Mouse (Mus musculus) E14TG2a.4 (cell line): ENCODE data around the gene Tnr.

Experiments used
- CTCF ChIP-seq: conservative IDR thresholded peaks from 2 replicates; pipeline ENCODE4 v1.5.1; 2014; ENCODE audit warnings: low read length
- NANOG ChIP-seq: IDR thresholded peaks from 2 replicates; pipeline ENCODE4 v1.6.1; 2014; ENCODE audit warnings: borderline replicate concordance, low read length, mixed read lengths
- POU5F1 ChIP-seq: IDR thresholded peaks from 2 replicates; pipeline ENCODE4 v1.6.1; 2014; ENCODE audit warnings: low read length, borderline replicate concordance

DNA sequence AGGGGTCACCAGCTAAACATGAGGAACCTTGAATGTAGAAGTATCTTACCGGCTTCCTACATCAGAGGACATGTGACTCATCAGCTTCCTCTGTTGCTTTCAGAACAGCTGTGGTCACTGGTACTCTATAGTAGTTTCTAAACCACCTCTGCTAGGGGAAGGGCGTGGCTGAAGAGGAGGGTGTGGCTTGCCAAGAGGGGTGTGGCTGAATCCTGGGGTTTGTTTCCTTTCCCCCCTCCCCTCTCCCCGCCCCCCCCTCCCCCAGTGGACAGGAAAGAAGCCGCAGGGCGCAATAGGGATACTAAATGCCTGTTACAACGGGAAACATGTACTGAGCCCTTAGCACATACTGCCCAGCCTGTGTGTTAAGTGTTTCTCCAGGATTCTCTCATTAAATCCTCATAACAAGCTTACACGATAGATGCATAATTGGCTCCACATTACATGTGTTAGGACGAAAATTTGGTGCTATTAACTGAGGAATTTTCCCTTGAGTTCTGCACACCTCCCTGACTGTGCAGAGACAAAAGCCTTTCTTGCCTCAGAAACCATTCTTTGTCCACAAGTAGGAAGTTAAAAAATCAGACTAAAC, 289.3 kb downstream of the Tnr start:
- TF ChIP-seq CTCF = no peak
- TF ChIP-seq NANOG = peak; percentile 65; the same call in 1 of the 2 replicates
- TF ChIP-seq POU5F1 = no peak
